Mouse (Mus musculus) liver, adult 2 months (tissue): ENCODE data around the gene Srsf4.

ENCODE experiments used
- CTCF ChIP-seq: fragments of 200-500 bp; IDR thresholded peaks from 2 replicates; pipeline ENCODE4 v1.5.1; 2011; ENCODE audit warnings: low read depth, low read length, control low read depth
- POLR2A ChIP-seq: fragments of 200-500 bp; IDR thresholded peaks from 2 replicates; pipeline ENCODE4 v1.6.1; 2011; ENCODE audit warnings: low read length, control low read depth; ENCODE audit not compliant: insufficient read depth; ENCODE audit errors: extremely low read depth

- TF ChIP-seq POLR2A (no peak), CTCF (no peak)
Measured at GRCm38 (mm10) chr4:131914046-131914643, 40.7 kb downstream of the Srsf4 start.
